Mouse (Mus musculus) ovary, adult 18-20 months (tissue): ENCODE results near the gene Vsig10.
A peak's percentile ranks its signal among the peaks of the same experiment; 100 is the strongest.
"Not testable (repeated sequence)": the region's sequence is repeated elsewhere in the genome, so short reads cannot be mapped to it uniquely, and the experiment has no call there.

Source experiments
- DNase-seq: peaks from one replicate; pipeline ENCODE4 v3.0.0; 2022; ENCODE audit warnings: low spot score, mixed read lengths

Gene Vsig10

GRCm38 (mm10) chr5:117355648-117356303, 36.9 kb downstream of the Vsig10 start:
- no peak for DNase-seq

GRCm38 (mm10) chr5:117356365-117357128, 37.7 kb downstream of the Vsig10 start:
- peak; percentile 75 for DNase-seq

GRCm38 (mm10) chr5:117357129-117357477, 38.2 kb downstream of the Vsig10 start, which contains the start of gene Wsb2:
TSS of gene Wsb2 (plus strand) at chr5:117357304.
- peak; percentile 82 for DNase-seq

- no peak for DNase-seq
Measured at GRCm38 (mm10) chr5:117357478-117358247, 38.8 kb downstream of the Vsig10 start.

GRCm38 (mm10) chr5:117358248-117358630, 39.4 kb downstream of the Vsig10 start:
- DNase-seq, result no peak

DNA sequence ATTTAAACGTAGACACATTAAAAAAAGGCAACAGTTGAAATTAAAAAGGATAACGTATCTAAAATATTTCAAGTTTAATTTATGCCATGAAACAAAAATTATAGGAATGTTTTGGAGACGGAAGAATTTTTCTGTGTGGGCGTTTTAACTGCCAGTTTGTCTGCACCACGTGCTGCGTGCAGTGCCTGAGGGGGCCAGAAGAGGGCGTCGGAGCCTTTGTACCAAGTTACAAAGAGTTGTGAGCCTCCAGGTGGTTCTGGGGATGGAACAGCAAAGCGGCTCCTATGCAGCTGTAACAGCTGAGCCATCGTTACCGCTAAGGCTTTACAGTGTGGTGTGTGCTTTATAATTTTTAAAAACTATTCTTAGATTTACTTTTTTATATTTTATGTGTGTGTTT, 39.8 kb downstream of the Vsig10 start:
- peak; percentile 33 for DNase-seq

- DNase-seq, result no peak
Measured at GRCm38 (mm10) chr5:117359497-117360227, 40.8 kb downstream of the Vsig10 start.

GRCm38 (mm10) chr5:117360228-117360515, 41.3 kb downstream of the Vsig10 start:
- DNase-seq, result no peak

GRCm38 (mm10) chr5:117360631-117361541, 42.0 kb downstream of the Vsig10 start:
- peak; percentile 66 for DNase-seq

GRCm38 (mm10) chr5:117361590-117361989, 42.7 kb downstream of the Vsig10 start:
- no peak for DNase-seq

DNA sequence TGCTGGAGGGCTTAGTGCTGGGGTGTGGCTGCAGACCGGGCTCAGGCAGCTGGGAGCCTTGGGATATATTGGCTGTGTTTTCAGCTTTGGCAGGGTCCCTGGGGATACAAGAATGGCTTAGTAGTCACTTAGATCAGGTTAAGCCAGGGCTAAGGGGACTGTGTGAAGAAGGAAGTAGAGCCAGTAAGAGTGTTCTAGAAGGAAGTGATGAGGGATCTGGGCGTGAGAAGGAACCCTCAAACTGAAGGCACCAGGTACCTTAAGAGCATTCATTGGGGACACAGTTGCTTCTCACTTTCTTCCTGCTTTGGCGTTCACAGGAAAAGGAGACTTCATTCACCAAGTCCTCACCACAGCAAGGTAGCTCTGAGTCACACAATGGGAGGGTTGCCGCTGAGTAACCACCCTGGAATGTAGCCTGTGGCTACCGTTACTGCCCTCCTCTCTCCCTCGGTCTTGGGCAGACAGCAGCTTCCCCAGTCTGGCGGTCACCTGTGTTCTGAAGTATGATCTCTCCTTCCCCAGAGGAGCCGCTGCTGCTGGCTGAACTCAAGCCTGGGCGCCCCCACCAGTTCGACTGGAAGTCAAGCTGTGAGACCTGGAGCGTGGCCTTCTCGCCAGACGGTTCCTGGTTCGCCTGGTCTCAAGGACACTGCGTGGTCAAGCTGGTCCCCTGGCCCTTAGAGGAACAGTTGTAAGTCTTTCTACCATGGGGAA, 44.3 kb downstream of the Vsig10 start:
- DNase-seq, result peak; percentile 50

GRCm38 (mm10) chr5:117364821-117365220, 45.9 kb downstream of the Vsig10 start:
- no peak for DNase-seq

- no peak for DNase-seq
Measured at GRCm38 (mm10) chr5:117365904-117366561, 47.1 kb downstream of the Vsig10 start.

- DNase-seq, result no peak
Measured at GRCm38 (mm10) chr5:117367206-117367605, 48.3 kb downstream of the Vsig10 start.

DNA sequence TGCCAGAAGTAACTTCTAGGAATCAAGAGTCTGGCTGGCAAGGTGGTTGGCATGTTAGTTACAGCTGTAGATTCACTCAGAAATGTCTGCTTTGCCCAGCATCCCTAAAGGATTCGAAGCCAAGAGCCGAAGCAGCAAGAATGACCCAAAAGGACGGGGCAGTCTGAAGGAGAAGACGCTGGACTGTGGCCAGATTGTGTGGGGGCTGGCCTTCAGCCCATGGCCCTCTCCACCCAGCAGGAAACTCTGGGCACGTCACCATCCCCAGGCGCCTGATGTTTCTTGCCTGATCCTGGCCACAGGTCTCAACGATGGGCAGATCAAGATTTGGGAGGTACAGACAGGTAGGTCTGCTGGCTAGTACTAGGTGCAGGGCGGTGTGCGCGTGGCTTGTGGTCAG, 51.7 kb downstream of the Vsig10 start:
- DNase-seq, result peak; percentile 68

GRCm38 (mm10) chr5:117373418-117373817, 54.5 kb downstream of the Vsig10 start:
- no peak for DNase-seq

- no peak for DNase-seq
Measured at GRCm38 (mm10) chr5:117374372-117375049, 55.6 kb downstream of the Vsig10 start.

DNA sequence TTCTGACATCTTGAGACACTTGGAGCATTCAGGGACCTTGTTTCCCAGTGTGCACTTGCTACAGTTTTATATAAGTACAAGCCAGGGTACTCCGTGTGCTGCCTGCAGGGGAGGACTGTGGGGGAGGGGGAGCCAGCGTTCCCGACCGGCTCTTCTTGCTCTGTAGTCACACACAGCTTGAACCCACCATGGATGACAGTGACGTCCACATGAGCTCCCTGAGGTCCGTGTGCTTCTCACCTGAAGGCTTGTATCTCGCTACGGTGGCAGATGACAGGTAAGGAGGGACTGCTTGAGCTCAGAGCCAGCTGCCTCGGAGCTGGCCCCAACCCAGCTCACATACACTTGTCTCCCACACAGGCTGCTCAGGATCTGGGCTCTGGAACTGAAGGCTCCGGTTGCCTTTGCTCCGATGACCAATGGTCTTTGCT, 57.5 kb downstream of the Vsig10 start:
- DNase-seq, result no peak

DNA sequence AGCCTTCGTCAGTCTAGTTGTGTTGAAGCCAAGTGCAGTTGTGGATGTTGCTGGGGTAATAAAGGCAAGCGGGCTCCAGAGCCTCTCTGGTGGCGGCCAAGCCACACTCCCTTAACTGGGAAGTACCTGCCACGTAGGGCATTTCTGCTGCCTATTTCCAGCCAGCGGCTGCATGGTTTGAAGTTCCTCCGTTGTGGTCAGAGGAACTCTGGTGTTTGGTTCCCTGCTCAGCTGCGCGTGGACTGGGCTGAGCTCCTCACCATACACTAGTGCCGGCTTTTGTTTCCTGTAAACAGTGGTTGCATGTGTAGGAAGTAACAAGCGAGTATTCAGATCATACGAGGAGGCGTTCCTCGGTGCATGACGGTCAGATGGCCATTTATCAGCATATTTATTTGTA, 58.8 kb downstream of the Vsig10 start:
- DNase-seq, result not testable (repeated sequence)
